Mouse (Mus musculus): ENCODE data around the gene Ncoa7.

Ncoa7 gene

DNA sequence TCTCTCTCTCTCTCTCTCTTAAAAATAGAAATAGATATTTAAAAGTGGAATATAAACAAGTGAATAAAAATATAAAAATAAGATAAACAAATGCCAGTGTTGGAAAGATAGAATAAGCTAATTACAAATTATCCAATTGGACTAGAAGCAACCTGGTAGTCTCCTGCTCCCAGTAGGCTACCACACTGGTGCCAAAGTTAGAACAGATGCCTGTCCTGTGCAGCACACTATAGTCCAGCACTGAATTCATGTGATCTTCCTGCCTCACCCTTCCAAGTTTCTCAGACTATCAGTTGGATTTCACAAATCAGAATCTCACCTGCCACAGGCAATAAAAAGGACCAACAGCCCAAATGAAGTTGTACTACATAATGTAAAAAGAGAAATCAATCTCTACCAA is 59.9 kb downstream of the Ncoa7 start:
- no peak for DNase-seq

DNA sequence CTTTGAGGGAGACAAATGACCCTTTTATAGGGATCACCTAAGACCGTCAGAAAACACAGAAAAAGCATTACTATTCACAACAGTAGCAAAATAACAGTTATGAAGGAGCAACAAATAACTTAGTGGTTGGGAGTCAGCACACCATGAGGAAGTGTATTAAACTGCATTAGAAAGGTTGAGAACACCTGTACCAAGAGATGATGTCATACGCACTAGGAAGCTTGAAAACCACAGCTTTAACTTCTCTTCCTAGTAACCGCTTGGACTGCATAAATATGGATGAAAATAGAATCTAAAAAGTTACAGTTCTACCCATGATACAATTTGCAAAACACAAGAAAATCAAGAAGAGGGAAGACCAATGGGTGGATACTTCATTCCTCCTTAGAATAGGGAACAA is 64.7 kb downstream of the Ncoa7 start:
- DNase-seq, result no peak

- DNase-seq, result no peak
Observed at GRCm38 (mm10) chr10:30737323-30737722, 65.8 kb downstream of the Ncoa7 start.

DNA sequence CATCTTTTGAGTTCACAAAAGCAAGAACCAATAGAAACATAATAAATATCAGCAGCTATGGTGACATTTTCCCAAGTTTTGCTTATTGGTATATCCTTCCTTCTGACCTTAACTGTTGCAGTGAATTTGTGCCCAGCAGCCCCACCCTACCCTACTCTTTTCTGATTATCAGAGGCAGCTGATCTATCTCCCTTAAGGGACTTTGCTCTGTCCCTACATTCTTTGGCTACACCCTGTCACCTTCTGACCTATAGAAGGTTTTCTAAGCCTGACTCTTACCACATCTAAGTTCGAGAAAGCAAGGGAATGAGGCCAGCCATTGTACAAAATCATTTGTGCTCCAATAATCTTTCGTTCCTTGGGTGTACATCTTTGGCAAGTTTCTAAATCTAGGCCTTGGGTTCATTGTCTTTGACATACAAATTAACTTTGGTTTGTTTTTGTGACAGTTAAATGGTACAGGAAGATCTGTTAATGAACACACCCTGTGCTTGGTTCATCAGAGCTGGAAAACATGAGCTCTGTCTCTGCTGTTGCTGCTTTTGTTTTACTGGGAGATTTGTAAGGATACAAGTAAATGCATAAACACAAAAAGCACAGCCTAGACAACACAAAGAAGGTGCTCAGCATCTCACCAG is 69.9 kb downstream of the Ncoa7 start:
- no peak for DNase-seq

DNA sequence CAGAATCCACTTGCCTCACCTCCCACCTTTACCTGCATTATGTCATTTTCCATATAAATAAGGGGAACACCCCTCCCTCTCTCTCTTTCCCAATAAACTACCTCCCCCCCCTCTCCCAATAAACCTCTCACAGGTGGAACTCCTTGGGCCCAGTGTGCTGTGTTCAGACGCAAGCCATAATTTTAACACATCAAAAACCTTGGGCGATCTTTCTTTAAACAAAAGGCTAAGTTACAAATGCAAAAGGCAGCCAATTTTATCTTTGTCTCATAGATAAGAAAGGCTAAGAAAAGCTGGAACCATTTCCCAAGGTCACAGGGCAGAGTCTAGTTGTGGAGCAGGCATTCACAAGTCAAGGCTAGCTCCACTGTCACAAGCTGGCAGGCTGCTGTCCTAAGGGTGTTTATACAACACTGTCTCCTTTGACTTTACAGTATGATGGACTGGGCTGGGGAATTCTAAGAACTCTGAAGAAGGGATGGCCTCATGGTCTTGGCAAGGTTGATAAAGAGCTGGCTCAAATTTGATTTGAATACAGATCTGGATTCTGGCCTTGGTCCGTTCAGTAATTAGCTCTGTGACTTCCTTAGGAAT is 71.7 kb downstream of the Ncoa7 start:
- peak; percentile 16 for DNase-seq

DNA sequence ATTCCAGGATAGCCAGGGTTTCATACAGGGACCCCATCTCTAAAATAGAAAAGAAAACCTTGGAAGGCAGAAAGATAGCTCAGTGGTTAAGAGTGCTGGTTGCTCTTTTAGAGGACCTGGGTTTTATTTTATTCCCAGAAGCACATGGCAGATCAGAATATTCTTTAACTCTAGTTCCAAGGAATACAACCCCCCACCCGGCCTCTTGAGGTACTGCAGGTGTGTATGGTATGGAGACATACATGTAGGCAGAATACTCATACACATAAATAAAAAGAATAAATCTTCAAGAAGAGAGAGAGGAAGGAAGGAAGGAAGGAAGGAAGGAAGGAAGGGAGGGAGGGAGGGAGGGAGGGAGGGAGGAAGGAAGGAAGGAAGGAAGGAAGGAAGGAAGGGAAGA is 72.3 kb downstream of the Ncoa7 start:
- no peak for DNase-seq

GRCm38 (mm10) chr10:30729157-30730096 is 73.7 kb downstream of the Ncoa7 start:
- DNase-seq, result peak; percentile 19

GRCm38 (mm10) chr10:30723014-30723413 is 80.1 kb downstream of the Ncoa7 start:
- no peak for DNase-seq

- no peak for DNase-seq
Observed at GRCm38 (mm10) chr10:30720556-30720955, 82.6 kb downstream of the Ncoa7 start.

DNA sequence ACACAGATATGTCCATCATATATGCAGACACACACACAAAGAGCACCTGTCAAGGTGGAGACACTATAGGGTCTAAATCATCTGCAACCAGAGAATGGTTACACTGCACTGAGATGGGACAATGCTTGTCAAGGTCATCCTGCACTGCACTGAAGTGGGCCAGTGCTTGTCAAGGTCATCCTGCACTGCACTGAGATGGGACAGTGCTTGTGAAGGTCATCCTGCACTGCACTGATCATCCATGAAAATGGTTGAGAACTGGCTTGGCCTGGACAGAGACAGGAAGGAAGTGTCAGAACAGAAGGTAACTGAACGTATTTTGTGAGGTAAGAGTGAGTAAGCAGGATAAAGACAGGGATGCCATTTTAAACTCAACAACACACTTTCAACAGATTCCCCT is 83.2 kb downstream of the Ncoa7 start:
- DNase-seq, result no peak

DNA sequence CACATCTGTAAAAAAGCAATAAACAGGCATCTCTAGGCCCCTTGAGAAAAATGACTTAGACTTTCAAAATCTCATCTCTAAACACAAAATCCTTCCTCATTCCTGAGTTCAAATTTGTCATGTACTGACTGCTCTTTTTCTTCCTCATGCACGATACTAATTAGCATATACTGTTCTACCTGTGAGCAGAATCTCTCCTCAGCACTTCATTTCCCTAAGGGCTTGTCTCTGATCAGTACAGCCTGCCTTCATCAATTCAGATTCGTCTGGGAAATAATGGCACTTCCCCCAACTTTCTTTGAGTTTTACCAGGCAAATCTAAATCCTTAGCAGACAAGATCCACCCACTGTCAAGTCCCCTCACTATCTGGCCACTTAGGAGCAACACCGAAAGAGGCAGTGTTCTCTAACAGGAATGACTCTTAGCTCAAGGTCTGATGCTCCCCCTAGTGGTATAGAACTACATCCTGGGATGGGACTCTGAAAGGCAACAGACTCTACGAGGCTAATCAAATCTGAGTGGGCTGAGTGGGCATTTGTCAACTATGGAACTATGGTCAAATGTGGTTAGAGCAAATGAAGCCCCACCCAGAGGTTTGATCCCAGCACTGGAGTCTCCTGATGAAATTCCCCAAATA is 84.3 kb downstream of the Ncoa7 start:
- DNase-seq, result peak; percentile 46

- DNase-seq, result no peak
Observed at GRCm38 (mm10) chr10:30716171-30716570, 87.0 kb downstream of the Ncoa7 start.

GRCm38 (mm10) chr10:30712540-30712939 is 90.6 kb downstream of the Ncoa7 start:
- DNase-seq, result no peak

GRCm38 (mm10) chr10:30709846-30710403 is 93.2 kb downstream of the Ncoa7 start:
- DNase-seq, result no peak

DNA sequence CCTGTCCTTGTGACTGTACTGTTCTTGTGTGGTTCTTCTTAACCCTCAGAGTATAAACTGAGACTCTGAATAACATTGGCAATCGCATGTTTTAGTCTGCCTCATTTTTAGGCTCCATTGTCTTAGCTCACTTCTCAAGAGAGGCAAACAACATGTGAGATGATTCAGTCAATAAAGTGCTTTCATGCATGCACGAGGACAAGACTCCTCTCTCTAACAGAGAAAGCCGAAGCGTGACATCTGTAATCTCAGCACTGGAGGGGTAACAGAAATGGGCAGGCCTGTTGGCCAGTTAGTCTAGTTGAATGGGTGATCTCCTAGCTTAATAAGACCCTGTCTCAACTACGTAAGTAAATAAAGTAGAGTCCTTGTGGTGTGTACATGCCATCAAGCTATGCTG is 95.1 kb downstream of the Ncoa7 start:
- DNase-seq, result no peak

DNA sequence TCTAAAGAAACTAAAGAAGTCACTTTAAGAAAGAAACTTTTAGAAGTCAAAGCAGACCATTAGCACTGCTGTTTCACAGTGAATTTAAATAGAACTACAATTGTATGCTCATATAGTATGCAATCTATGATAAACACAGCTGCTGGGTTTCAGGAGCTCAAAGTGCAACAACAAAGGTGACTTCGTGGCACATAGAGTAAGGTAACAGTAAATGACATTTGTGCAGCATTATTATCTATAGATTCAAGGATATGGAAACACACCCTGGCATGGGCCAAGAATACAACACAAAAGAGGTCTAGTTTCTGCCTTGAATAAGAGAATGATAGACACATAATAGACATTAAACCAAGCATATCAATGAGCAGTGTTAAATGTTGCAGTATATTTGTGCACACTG is 100.5 kb downstream of the Ncoa7 start:
- DNase-seq, result no peak

DNA sequence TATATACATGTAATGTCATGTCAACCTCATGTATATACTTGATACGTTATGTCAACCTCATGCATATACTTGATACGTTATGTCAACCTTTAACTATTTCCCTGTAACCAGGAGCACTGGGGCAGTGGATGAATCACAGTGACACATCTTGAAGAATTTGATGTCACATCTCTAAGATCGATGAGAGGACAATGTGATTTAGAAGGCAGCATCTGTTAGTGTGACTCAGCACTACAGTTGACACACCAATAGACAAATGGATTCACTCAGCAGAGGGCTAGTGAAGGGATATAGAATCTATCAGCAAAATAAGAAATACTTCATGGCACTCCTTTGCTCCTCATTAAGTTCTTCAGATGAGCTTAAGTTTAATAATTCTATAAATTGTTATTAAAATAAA is 116.3 kb downstream of the Ncoa7 start:
- no peak for DNase-seq

DNA sequence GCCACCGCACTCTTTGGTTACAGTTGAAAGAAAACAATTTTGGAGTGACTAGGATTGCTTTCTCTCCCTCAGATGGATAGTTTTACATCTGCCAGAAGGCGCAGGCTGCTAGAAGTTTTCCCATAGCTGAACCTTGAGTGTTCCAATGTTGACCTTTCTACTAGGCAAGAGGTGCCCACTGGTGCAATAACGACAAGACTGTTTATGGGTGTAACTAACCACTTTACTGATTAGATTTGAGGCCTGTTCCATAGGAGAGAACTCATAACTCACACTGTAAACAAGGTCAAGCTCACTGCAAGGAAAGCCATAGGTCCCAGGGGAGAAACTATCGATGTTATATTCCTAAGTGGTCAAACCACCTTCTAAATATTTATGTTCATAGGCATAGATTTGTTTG is 119.7 kb downstream of the Ncoa7 start:
- no peak for DNase-seq

GRCm38 (mm10) chr10:30679756-30680155 is 123.4 kb downstream of the Ncoa7 start:
- no peak for DNase-seq

- no peak for DNase-seq
Observed at GRCm38 (mm10) chr10:30678051-30678450, 125.1 kb downstream of the Ncoa7 start.

DNA sequence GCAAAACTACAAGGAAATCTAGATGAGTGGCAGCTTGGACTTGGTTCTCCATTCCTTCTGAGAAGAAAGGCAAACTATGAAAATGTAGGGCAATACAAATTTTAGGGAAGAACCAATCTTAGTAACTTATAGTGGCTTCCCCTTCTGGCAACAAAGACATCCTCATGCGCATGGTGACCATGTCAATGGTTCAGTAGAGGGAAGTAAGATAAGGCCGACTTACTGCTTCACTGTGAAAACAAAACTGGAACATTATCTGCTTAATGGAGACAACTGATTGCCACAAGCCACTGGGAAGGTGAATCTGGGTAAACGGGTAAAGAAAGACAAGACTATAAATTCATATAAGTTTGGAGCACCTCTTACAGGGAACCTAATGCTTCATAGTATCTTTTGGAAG is 128.3 kb downstream of the Ncoa7 start:
- DNase-seq, result no peak

DNA sequence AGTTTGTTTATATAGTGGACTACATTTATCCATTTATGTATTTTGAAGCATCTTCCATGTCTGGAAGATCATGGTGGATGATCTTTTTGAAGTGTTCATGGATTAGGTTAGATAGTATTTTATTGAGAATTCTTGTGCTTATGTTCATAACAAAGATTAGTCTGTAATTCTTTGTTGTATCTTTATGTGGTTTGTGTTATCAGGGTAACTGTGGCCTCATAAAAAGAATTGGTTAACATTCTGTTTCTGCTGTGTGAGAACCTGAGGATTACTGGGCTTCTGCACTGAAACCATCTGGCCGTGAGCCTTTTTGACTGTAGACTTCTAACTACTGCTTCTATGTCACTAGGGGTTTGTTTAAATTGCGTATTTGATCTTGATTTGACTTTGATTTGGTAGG is 136.5 kb downstream of the Ncoa7 start:
- DNase-seq, result no peak
